Mouse (Mus musculus) frontal cortex, postnatal 10 days (tissue): ENCODE measurements at regions not wholly inside any gene's neighbourhood (a gene's known extent, or its start where the extent isn't known, plus 50 kb on each side); places are given as distances from the start of the nearest gene placed in this dataset.
"Not testable (repeated sequence)": the region's sequence is repeated elsewhere in the genome, so short reads cannot be mapped to it uniquely, and the experiment has no call there.

Experiments used
- DNase-seq, 2 experiments: peaks; one replicate each; pipeline ENCODE4 v3.0.0; 2022; ENCODE audit warnings: low spot score in 2 of 2, mixed read lengths in 1 of 2

- DNase-seq: no peak
Observed at GRCm38 (mm10) chr1:94969543-94969942, 343.9 kb upstream of the Fam174a start.

- no peak for DNase-seq
Observed at GRCm38 (mm10) chr1:94970103-94970759, 343.2 kb upstream of the Fam174a start.

DNA sequence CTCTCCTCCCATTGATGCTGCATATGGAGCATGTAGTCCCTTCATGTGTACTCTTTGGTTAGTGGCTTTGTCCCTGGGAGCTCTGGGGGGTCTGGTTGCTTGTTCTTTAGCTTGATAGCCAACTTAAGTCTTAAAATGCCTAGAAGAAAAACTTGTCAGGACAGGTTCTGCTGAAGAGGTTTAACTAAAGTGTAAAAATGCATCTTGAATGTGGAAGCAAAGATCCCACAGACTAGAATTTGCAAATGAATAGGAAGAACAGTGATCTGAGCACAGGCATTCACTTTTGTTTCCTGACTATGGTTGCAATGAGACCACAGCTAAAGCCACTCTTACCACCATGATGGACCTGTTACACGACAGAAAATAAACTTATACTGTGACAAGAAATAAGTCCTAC is 320.1 kb upstream of the Fam174a start:
- DNase-seq: no peak

DNA sequence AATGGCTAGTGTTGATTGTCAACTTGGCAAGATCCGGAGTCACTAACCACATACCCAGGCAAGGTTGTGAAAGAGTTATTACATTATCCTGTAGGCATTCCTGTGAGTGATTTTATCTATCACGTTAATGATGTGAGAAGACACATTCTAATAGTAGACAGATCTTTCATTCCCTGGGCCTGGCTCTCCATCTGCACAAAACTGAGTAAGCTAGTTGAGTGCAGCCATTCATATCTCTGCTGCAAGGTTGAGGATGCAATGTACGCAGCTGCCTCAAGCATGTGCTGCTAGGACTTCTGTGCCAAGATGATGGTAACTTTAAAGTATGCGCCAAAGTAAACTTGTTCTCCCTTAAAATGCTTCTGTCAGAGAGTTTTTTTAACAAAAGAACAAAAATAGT is 309.5 kb upstream of the Fam174a start:
- no peak for DNase-seq

DNA sequence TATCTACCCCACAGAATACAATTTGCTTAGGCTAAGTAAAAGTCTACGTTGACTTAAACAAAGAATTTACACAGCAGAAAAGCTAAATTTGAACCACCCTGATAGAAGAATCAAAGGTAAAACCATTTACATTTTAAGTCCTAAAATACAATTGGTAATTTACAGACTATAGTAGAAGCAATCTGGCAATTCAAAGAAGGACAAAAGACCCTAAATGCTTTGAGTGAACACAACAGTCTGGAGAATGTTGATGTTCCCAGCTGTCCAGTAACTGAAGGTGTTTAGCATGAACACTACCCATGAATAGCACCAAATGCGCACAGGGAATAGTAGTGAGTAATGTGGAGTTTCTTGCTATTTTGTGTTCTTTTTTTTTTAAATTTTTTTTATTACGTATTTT is 282.8 kb upstream of the Fam174a start:
- DNase-seq: no peak

- not testable (repeated sequence) for DNase-seq
Observed at GRCm38 (mm10) chr1:95033661-95034414, 279.6 kb upstream of the Fam174a start.

- DNase-seq: no peak
Observed at GRCm38 (mm10) chr1:95038411-95038810, 275.0 kb upstream of the Fam174a start.

DNA sequence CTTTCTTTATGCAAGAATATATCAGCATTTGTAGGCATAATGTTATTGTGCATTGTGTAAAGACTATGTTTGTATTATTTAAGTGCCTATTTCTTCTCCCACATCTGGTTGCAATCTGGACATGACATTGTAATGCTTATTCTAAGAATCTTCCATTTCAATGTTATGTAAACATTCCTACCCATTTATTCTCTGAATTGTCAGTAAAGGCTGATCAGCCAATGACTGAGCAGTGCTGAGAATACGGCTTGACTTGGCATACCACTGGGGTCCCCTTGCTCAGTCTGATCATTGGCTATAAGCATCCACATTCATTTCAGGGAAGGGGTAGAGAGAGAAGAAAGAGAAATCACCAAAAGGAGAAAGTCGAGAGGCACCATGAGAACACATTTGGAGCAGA is 273.1 kb upstream of the Fam174a start:
- no peak for DNase-seq

DNA sequence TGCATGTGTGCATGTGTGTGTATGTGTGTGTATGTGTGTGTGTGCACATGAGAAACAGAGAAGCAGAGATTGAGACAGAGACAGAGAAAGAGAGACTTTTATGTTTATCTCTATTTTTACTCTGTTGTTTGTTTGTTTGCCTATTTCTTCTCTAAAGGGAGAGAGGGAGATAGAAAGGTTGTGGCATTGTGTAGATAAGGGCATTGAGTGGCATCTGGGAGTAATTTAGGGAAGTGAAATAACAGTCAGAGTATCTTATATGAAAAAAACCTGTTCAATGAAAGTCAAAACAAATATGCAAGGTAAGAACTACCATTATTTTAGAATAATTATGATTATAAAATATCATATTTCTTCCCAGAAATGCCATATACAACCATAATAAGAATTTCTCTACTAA is 270.1 kb upstream of the Fam174a start:
- DNase-seq: no peak

GRCm38 (mm10) chr1:95064330-95065193 is 248.9 kb upstream of the Fam174a start:
- no peak for DNase-seq

- no peak for DNase-seq
Observed at GRCm38 (mm10) chr1:95065620-95066019, 247.8 kb upstream of the Fam174a start.

GRCm38 (mm10) chr1:95066040-95066439 is 247.4 kb upstream of the Fam174a start:
- DNase-seq: no peak

- no peak for DNase-seq
Observed at GRCm38 (mm10) chr1:95075151-95075550, 238.3 kb upstream of the Fam174a start.

DNA sequence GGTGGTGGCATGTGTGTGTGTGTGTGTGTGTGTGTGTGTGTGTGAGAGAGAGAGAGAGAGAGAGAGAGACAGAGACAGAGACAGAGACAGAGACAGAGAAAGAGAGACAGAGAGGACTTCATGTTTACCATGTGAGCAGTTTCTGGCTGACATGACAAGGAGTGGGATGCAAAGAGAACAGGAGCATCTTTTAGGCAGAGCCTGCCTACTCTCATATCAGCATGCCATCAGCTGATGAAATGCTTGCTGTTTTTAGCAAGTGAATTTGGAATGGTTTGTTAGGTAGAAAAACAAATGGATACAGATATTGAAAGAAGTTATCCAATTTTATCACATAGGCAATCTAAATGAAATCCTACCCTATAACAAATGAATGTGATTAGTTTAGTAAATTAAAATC is 203.5 kb upstream of the Fam174a start:
- DNase-seq: no peak

DNA sequence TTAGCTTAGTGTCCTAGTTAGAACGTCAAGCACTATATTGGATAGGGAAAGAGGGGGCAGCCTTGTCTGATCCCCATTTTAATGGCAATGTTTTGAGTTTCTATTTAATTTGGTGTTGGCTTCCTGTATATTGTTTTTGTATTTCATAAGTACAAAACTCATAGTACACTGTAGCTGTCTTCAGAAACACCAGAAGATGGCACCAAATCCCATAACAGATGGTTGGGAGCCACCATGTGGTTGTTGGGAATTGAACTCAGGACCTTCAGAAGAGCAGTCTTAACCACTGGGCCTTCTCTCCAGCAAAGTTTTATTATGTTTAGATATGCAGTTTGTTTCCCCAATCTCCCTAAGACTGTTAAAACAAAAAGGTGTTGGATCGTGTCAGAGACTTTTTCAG is 199.9 kb upstream of the Fam174a start:
- DNase-seq: no peak

DNA sequence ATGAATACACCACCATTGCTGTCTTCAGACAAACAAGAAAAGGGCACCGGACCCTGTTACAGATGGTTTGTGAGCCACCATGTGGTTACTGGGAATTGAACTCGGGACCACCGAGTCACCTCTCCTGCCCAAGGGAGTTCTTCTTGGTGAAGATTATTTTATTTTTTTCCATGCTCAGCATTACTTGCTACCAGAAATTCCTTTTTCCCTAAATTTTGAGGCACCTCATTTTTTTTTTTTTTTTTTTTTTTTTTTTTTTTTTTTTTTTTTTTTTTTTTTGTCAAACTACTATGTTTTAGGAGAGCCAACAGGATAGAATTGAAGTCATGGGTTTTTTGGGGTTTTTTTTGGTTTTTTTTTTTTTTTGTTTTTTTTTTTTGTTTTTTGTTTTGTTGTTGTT is 165.9 kb upstream of the Fam174a start:
- DNase-seq: no peak

DNA sequence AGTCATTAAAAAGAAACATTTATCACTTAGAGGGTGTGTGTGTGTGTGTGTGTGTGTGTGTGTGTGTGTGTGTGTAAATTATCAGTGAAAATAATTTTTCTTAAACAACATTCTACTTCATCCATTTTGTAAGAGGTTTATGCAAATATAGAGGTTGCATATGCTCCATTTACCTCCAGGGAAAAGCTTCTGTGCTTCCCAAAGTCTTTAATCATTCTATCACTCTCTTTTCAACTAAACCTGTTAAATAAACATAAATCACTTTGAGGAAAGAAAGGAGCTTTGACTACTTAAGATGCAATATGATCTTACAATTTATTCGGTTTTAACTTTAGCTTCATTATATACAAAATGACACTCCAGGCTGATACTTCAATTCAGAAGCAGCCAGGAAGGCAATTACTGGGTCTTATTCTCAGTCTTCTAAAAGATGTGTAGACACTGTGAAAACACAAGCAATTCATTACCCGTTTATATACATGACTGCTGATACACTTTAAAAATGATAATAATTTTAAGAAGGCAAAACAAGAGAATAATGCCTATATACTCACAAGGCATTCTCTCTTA is 139.3 kb upstream of the Fam174a start:
- no peak for DNase-seq

DNA sequence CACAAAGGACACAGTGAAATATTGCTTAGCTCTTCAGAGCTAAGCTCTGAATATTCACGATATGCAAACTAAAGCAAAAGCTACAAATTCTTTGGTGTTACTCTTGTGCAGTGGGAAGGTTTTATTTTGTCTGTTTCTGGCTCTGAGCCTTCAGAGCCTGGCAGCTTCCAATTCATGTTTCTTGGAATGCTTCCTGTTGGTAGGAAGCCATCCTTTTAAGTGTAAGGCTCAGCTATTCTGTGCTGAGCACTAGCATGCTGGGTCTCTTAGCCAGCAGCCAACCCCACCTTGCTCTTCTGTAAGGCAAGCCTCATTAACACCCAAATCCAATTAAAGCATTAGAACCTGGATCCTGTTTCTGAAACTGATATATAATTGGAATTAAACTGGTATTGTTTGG is 94.5 kb upstream of the Fam174a start:
- DNase-seq: peak; percentile 17 to 25

DNA sequence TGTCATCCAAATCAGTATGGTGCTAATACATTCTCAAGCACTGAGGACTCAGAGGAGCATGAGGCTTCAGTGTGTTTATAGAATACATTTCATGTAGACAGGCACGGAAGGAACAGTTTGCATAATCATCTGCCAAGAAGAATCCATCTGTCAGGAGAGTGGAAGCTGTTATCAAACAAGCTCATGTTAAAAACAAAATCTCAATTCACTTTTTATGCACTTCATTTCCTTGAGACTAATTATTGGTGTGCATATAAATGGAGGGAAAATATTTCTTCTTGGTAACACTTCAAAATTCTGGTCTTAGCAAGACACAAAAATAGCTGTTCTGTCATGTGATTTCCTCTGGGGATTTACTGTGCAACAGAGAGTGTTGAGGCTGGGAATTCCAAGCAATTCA is 90.1 kb upstream of the Fam174a start:
- no peak for DNase-seq

GRCm38 (mm10) chr1:95241671-95242150 is 71.7 kb upstream of the Fam174a start:
- DNase-seq: no peak
